8 mouse cellular contexts compared by ENCODE assay signal in the genomic region with DNA sequence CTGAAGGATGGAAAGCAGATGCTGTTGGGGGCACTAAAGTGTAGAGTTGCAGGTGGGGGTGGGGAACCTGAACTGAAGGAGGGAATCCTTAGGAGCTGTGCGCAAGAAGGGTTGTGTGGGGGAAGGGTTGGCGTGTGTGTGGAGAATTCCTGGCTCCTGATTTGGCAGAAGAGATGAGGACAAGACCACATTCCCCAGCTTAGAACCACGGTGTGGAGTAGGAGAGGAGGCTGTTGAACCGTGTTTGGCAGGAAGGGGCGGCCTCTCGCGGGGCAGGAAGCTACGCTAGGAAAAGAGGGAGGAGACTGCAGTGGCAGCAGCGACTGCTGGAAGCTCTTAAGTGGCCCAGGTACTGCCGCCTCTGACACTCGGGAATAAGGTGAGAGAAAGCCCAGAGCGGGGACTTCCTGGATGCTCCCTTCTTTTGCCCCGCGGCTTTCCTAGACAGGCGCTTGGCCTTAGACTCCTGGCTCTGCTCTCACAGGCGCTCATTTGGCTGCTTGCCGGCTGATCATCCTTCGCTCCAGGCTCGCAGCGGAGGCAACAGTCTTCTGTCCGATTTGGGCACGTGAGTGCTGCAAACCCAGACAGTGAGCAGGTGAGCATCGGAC. TPM values are rescaled to one million over a fixed set of nuclear protein-coding genes. Genes with fewer than 3 reads are reported as not detected.
DNase-seq lines count a peak whose midpoint lies in the region; ATAC-seq and TF ChIP-seq lines count a peak whose summit lies in the region.

Gene Spin2c (plus strand): TSS at position 275 of the 611 bp plus-strand sequence.

- peak within 1 kb of the TSS; percentile 61 for H3K4me3 ChIP-seq in spleen, adult 2 months (ENCODE audit: extremely low read depth, insufficient read depth, insufficient read length)
- peak within 1 kb of the TSS; percentile 49 for H3K4me3 ChIP-seq in embryonic facial prominence, embryonic 12.5 days
- peak within 1 kb of the TSS; percentile 64 for H3K4me3 ChIP-seq in heart, embryonic 13.5 days
- H3K4me3 ChIP-seq in kidney, embryonic 16.5 days (ENCODE audit: low read length), result peak within 1 kb of the TSS; percentile 60
- H3K4me3 ChIP-seq in limb, embryonic 14.5 days (replicated peaks; ENCODE audit: low read length), result peak within 1 kb of the TSS; percentile 54
- peak within 1 kb of the TSS; percentile 56 for H3K4me3 ChIP-seq in midbrain, embryonic 16.5 days (ENCODE audit: low read depth, low read length)
- peak within 1 kb of the TSS; percentile 49 for H3K4me3 ChIP-seq in stomach, postnatal 0 days (ENCODE audit: low read depth, low read length)

- TF ChIP-seq CTCF in spleen, adult 2 months (IDR thresholded peaks at IDR 0.05; ENCODE audit: extremely low read depth, insufficient read depth, insufficient read length, insufficient replicate concordance), result no peak
- TF ChIP-seq CTCF in stomach, postnatal 0 days (IDR thresholded peaks at IDR 0.05; ENCODE audit: low read depth), result peak; percentile 15; the same call in 1 of the 2 replicates

- peak in 1 of 2 experiments; percentile 3 for DNase-seq in spleen, adult 2 months (ENCODE audit: low read depth in 1 of 2, low spot score in 2 of 2)
- no peak for DNase-seq in spleen, postnatal 14 days (ENCODE audit: low spot score in 2 of 2)
- DNase-seq in limb, embryonic 14.5 days (ENCODE audit: low spot score), result peak; percentile 56
- DNase-seq in stomach, postnatal 0 days (ENCODE audit: low spot score), result peak; percentile 52

- no peak for TF ChIP-seq EP300 in stomach, postnatal 0 days (optimal IDR thresholded peaks at IDR 0.05)

- H3K36me3 ChIP-seq in spleen, adult 2 months (ENCODE audit: control insufficient read depth, insufficient read depth, low read length), result no peaks in the 10 kb centered on the region
- H3K36me3 ChIP-seq in embryonic facial prominence, embryonic 12.5 days, result no peaks in the 10 kb centered on the region
- H3K36me3 ChIP-seq in heart, embryonic 13.5 days, result no peaks in the 10 kb centered on the region
- H3K36me3 ChIP-seq in kidney, embryonic 16.5 days (ENCODE audit: insufficient read depth, low read length), result no peaks in the 10 kb centered on the region
- no peaks in the 10 kb centered on the region for H3K36me3 ChIP-seq in limb, embryonic 14.5 days (ENCODE audit: control insufficient read depth, insufficient read depth, low read length)
- H3K36me3 ChIP-seq in midbrain, embryonic 16.5 days (ENCODE audit: control insufficient read depth, insufficient read depth, low read length), result no peaks in the 10 kb centered on the region
- no peaks in the 10 kb centered on the region for H3K36me3 ChIP-seq in stomach, postnatal 0 days (ENCODE audit: control insufficient read depth, insufficient read depth, low read length)

- H3K9ac ChIP-seq in embryonic facial prominence, embryonic 12.5 days, result peak within 1 kb of the TSS; percentile 48
- peak within 1 kb of the TSS; percentile 76 for H3K9ac ChIP-seq in heart, embryonic 13.5 days
- H3K9ac ChIP-seq in kidney, embryonic 16.5 days (replicated peaks; ENCODE audit: low read length), result peak within 1 kb of the TSS; percentile 70
- peak within 1 kb of the TSS; percentile 60 for H3K9ac ChIP-seq in limb, embryonic 14.5 days (ENCODE audit: low read depth, low read length, severe bottlenecking)
- H3K9ac ChIP-seq in midbrain, embryonic 16.5 days (ENCODE audit: low read depth, low read length), result peak within 1 kb of the TSS; percentile 66
- peak within 1 kb of the TSS; percentile 55 for H3K9ac ChIP-seq in stomach, postnatal 0 days (ENCODE audit: low read length)

- H3K9me3 ChIP-seq in embryonic facial prominence, embryonic 12.5 days, result no peaks in the 10 kb centered on the region
- H3K9me3 ChIP-seq in heart, embryonic 13.5 days, result no peaks in the 10 kb centered on the region
- no peaks in the 10 kb centered on the region for H3K9me3 ChIP-seq in kidney, embryonic 16.5 days (ENCODE audit: low read length)
- no peaks in the 10 kb centered on the region for H3K9me3 ChIP-seq in limb, embryonic 14.5 days (ENCODE audit: control insufficient read depth, low read length)
- H3K9me3 ChIP-seq in midbrain, embryonic 16.5 days (replicated peaks; ENCODE audit: control insufficient read depth, low read length, poor library complexity, severe bottlenecking), result no peaks in the 10 kb centered on the region
- no peaks in the 10 kb centered on the region for H3K9me3 ChIP-seq in stomach, postnatal 0 days (ENCODE audit: control insufficient read depth, low read length)

- 21% methylated on average over 23 of the region's 23 CpGs for WGBS in spleen, adult 2 months
- WGBS in embryonic facial prominence, embryonic 12.5 days, result 13% methylated on average over 23 of the region's 23 CpGs
- 9% methylated on average over 23 of the region's 23 CpGs for WGBS in heart, embryonic 13.5 days
- 14% methylated on average over 23 of the region's 23 CpGs for WGBS in kidney, embryonic 16.5 days
- whole genome bisulfite sequencing in limb, embryonic 14.5 days, result 14% methylated on average over 23 of the region's 23 CpGs
- WGBS in midbrain, embryonic 16.5 days, result 11% methylated on average over 20 of the region's 23 CpGs
- WGBS in stomach, postnatal 0 days, result 10% methylated on average over 23 of the region's 23 CpGs

- H3K27me3 ChIP-seq in spleen, adult 2 months (ENCODE audit: control insufficient read depth, insufficient read depth, low read length), result no peaks in the 10 kb centered on the region
- H3K27me3 ChIP-seq in embryonic facial prominence, embryonic 12.5 days, result no peaks in the 10 kb centered on the region
- no peaks in the 10 kb centered on the region for H3K27me3 ChIP-seq in heart, embryonic 13.5 days (replicated peaks)
- no peaks in the 10 kb centered on the region; the same call in 1 of the 2 replicates for H3K27me3 ChIP-seq in kidney, embryonic 16.5 days (ENCODE audit: insufficient read depth, low read length)
- no peaks in the 10 kb centered on the region for H3K27me3 ChIP-seq in limb, embryonic 14.5 days (ENCODE audit: control insufficient read depth, insufficient read depth, low read length)
- no peaks in the 10 kb centered on the region for H3K27me3 ChIP-seq in midbrain, embryonic 16.5 days (ENCODE audit: control insufficient read depth, insufficient read depth, low read depth, low read length)
- no peaks in the 10 kb centered on the region for H3K27me3 ChIP-seq in stomach, postnatal 0 days (ENCODE audit: control insufficient read depth, insufficient read depth, low read length)

- H3K27ac ChIP-seq in spleen, adult 2 months (ENCODE audit: insufficient read depth, low read length), result no peak within 1 kb of the TSS
- H3K27ac ChIP-seq in embryonic facial prominence, embryonic 12.5 days, result peak within 1 kb of the TSS; percentile 86
- peak within 1 kb of the TSS; percentile 42; the same call in 1 of the 2 replicates for H3K27ac ChIP-seq in heart, embryonic 13.5 days (replicated peaks)
- peak within 1 kb of the TSS; percentile 56; the same call in 1 of the 2 replicates for H3K27ac ChIP-seq in kidney, embryonic 16.5 days (ENCODE audit: low read length)
- H3K27ac ChIP-seq in limb, embryonic 14.5 days (replicated peaks; ENCODE audit: low read depth, low read length), result peak within 1 kb of the TSS; percentile 82
- H3K27ac ChIP-seq in midbrain, embryonic 16.5 days (ENCODE audit: low read length), result peak within 1 kb of the TSS; percentile 81
- H3K27ac ChIP-seq in stomach, postnatal 0 days (replicated peaks), result no peak within 1 kb of the TSS

- no peaks in the 10 kb centered on the region for H3K4me1 ChIP-seq in spleen, adult 2 months (ENCODE audit: control insufficient read depth, insufficient read depth, insufficient read length)
- H3K4me1 ChIP-seq in embryonic facial prominence, embryonic 12.5 days, result no peaks in the 10 kb centered on the region
- H3K4me1 ChIP-seq in heart, embryonic 13.5 days, result 0 out of 2 replicates have a peak, but pooled peaks cover 3% of the 10 kb centered on the region
- H3K4me1 ChIP-seq in kidney, embryonic 16.5 days (ENCODE audit: insufficient read depth, low read length), result no peaks in the 10 kb centered on the region
- no peaks in the 10 kb centered on the region for H3K4me1 ChIP-seq in limb, embryonic 14.5 days (ENCODE audit: control insufficient read depth, insufficient read depth, low read length)
- H3K4me1 ChIP-seq in midbrain, embryonic 16.5 days (ENCODE audit: control insufficient read depth, insufficient read depth, low read length), result no peaks in the 10 kb centered on the region
- no peaks in the 10 kb centered on the region for H3K4me1 ChIP-seq in stomach, postnatal 0 days (replicated peaks; ENCODE audit: control insufficient read depth, insufficient read depth)

- peak; percentile 93 for ATAC-seq in embryonic facial prominence, embryonic 12.5 days (ENCODE audit: insufficient number of reproducible peaks, insufficient read depth, low FRiP score, low TSS enrichment)
- no peak for ATAC-seq in heart, embryonic 13.5 days (ENCODE audit: extremely low read depth, insufficient number of reproducible peaks, low FRiP score, low TSS enrichment)
- peak; percentile 95 for ATAC-seq in kidney, embryonic 16.5 days (ENCODE audit: low FRiP score, low TSS enrichment)
- ATAC-seq in limb, embryonic 14.5 days (ENCODE audit: low FRiP score, low read depth), result peak; percentile 92
- peak; percentile 98 for ATAC-seq in midbrain, embryonic 16.5 days
- peak; percentile 69; the same call in 1 of the 2 replicates for ATAC-seq in stomach, postnatal 0 days (ENCODE audit: low FRiP score, low TSS enrichment)

- TF ChIP-seq POLR2A in spleen, adult 2 months (IDR thresholded peaks at IDR 0.05; ENCODE audit: low read depth, low read length), result no peak
- no peak; the same call in 1 of the 2 replicates for TF ChIP-seq POLR2A in limb, embryonic 14.5 days (IDR thresholded peaks at IDR 0.05; ENCODE audit: borderline replicate concordance, extremely low read depth, insufficient read depth, insufficient read length)

- H3K4me2 ChIP-seq in embryonic facial prominence, embryonic 12.5 days (replicated peaks), result peak within 1 kb of the TSS; percentile 42
- peak within 1 kb of the TSS; percentile 71 for H3K4me2 ChIP-seq in heart, embryonic 13.5 days
- peak within 1 kb of the TSS; percentile 58 for H3K4me2 ChIP-seq in kidney, embryonic 16.5 days (replicated peaks; ENCODE audit: low read depth, low read length)
- peak within 1 kb of the TSS; percentile 45 for H3K4me2 ChIP-seq in limb, embryonic 14.5 days (replicated peaks; ENCODE audit: low read depth, low read length, severe bottlenecking)
- H3K4me2 ChIP-seq in midbrain, embryonic 16.5 days (ENCODE audit: low read length), result peak within 1 kb of the TSS; percentile 53
- peak within 1 kb of the TSS; percentile 64 for H3K4me2 ChIP-seq in stomach, postnatal 0 days (replicated peaks; ENCODE audit: low read depth)

RNA-seq across cellular contexts. Expression of gene Spin2c, which starts in this region (rescaled TPM):
- polyA plus RNA-seq in spleen, adult 2 months (2012; rRNA removed), result 0.15 and 0.31 TPM in 2 replicates
- 40.7 and 44.2 TPM in 2 replicates for polyA plus RNA-seq in embryonic facial prominence, embryonic 12.5 days (2016; fragmentation: Nextera tagmentation; extraction: Ambion mirVana)
- 8.6 and 9.5 TPM in 2 replicates for polyA plus RNA-seq in heart, embryonic 13.5 days (2015; fragmentation: Nextera tagmentation; extraction: Ambion mirVana)
- 13.6 and 16.0 TPM in 2 replicates for polyA plus RNA-seq in kidney, embryonic 16.5 days (2015; fragmentation: Nextera tagmentation; extraction: Ambion mirVana)
- polyA plus RNA-seq in limb, embryonic 14.5 days (2012; rRNA removed), result 10.4 and 14.3 TPM in 2 replicates
- polyA plus RNA-seq in limb, embryonic 14.5 days (2014; fragmentation: Nextera tagmentation; extraction: Ambion mirVana), result 22.2 and 27.9 TPM in 2 replicates
- 28.6 and 33.0 TPM in 2 replicates for polyA plus RNA-seq in midbrain, embryonic 16.5 days (2015; fragmentation: Nextera tagmentation; extraction: Ambion mirVana)
- 6.7 and 7.8 TPM in 2 replicates for polyA plus RNA-seq in stomach, postnatal 0 days (2015; fragmentation: Nextera tagmentation; extraction: Ambion mirVana)

Comparison
In these comparisons a context has a peak if more than half of its experiments do, and no peak if none do; other contexts are left out.
1. DNase-seq: peak in limb, embryonic 14.5 days (single experiment) and stomach, postnatal 0 days (single experiment); none in spleen, postnatal 14 days (0 of 2).
2. H3K27ac ChIP-seq: peak in embryonic facial prominence, embryonic 12.5 days (single experiment), heart, embryonic 13.5 days (single experiment), kidney, embryonic 16.5 days (single experiment), limb, embryonic 14.5 days (single experiment) and midbrain, embryonic 16.5 days (single experiment); none in spleen, adult 2 months (single experiment) and stomach, postnatal 0 days (single experiment).
3. Peak in every context shown above with its lines, with median percentiles within 50 percentile points of each other: H3K4me3 ChIP-seq, H3K4me2 ChIP-seq and H3K9ac ChIP-seq.